ENCODE assay signal across 9 mouse cellular contexts in genomic region chr19:53394552-53394951, GRCm38 (mm10). TPM values are rescaled to one million over a fixed set of nuclear protein-coding genes. Genes with fewer than 3 reads are reported as not detected.
A peak's percentile ranks its signal among the peaks of the same experiment; 100 is the strongest.
DNase-seq lines count a peak whose midpoint lies in the region; ATAC-seq lines count a peak whose summit lies in the region.
"Had no signal": no experiment of that assay in that cellular context is flagged by ENCODE, and none has a peak within 500 bp of the region (broad histone marks: within the 10 kb centered on the region; RNA-seq: fewer than 3 reads in every experiment).

No protein-coding gene starts in this region.

- WGBS in forebrain, embryonic 14.5 days, result 15% methylated on average over 7 of the region's 7 CpGs
- WGBS in forebrain, embryonic 13.5 days, result 19% methylated on average over 7 of the region's 7 CpGs
- 19% methylated on average over 7 of the region's 7 CpGs for WGBS in midbrain, embryonic 16.5 days
- WGBS in midbrain, embryonic 10.5 days, result 21% methylated on average over 7 of the region's 7 CpGs

- no peak for ATAC-seq in forebrain, embryonic 14.5 days
- ATAC-seq in forebrain, embryonic 13.5 days, result no peak
- ATAC-seq in midbrain, embryonic 16.5 days, result no peak

- no peaks in the 10 kb centered on the region for H3K9me3 ChIP-seq in forebrain, embryonic 14.5 days (replicated peaks; ENCODE audit: control insufficient read depth, low read length)
- no peaks in the 10 kb centered on the region for H3K9me3 ChIP-seq in forebrain, embryonic 13.5 days (replicated peaks)
- H3K9me3 ChIP-seq in midbrain, embryonic 16.5 days (replicated peaks; ENCODE audit: control insufficient read depth, low read length, poor library complexity, severe bottlenecking), result no peaks in the 10 kb centered on the region
- no peaks in the 10 kb centered on the region for H3K9me3 ChIP-seq in midbrain, embryonic 10.5 days (replicated peaks)

- DNase-seq in forebrain, embryonic 14.5 days (ENCODE audit: low spot score), result peak; percentile 82
- no peak for DNase-seq in midbrain, embryonic 10.5 days (ENCODE audit: low spot score)
- DNase-seq in cerebellum, postnatal 14 days, result peak; percentile 76 to 79
- DNase-seq in induced T-regulatory cell, adult 2 months (ENCODE audit: low read depth), result peak; percentile 90
- peak; percentile 89 for DNase-seq in retina, embryonic 14.5 days (ENCODE audit: low spot score)
- DNase-seq in urinary bladder, adult 2 months (ENCODE audit: low spot score), result no peak

- H3K27me3 ChIP-seq in forebrain, embryonic 14.5 days (replicated peaks; ENCODE audit: control insufficient read depth, insufficient read depth, low read length), result no peaks in the 10 kb centered on the region
- no peaks in the 10 kb centered on the region for H3K27me3 ChIP-seq in forebrain, embryonic 13.5 days
- H3K27me3 ChIP-seq in midbrain, embryonic 16.5 days (ENCODE audit: control insufficient read depth, insufficient read depth, low read depth, low read length), result no peaks in the 10 kb centered on the region
- H3K27me3 ChIP-seq in midbrain, embryonic 10.5 days (ENCODE audit: low read depth, poor library complexity, severe bottlenecking), result no peaks in the 10 kb centered on the region

- H3K36me3 ChIP-seq in forebrain, embryonic 14.5 days (ENCODE audit: control insufficient read depth, insufficient read depth, low read length), result no peaks in the 10 kb centered on the region
- no peaks in the 10 kb centered on the region for H3K36me3 ChIP-seq in forebrain, embryonic 13.5 days (ENCODE audit: poor library complexity, severe bottlenecking)
- no peaks in the 10 kb centered on the region for H3K36me3 ChIP-seq in midbrain, embryonic 16.5 days (ENCODE audit: control insufficient read depth, insufficient read depth, low read length)
- H3K36me3 ChIP-seq in midbrain, embryonic 10.5 days, result no peaks in the 10 kb centered on the region

- H3K27ac ChIP-seq in forebrain, embryonic 14.5 days (ENCODE audit: low read depth, low read length), result no peak overlapping the region
- H3K27ac ChIP-seq in forebrain, embryonic 13.5 days, result no peak overlapping the region
- H3K27ac ChIP-seq in midbrain, embryonic 16.5 days (ENCODE audit: low read length), result no peak overlapping the region
- H3K27ac ChIP-seq in midbrain, embryonic 10.5 days (replicated peaks), result no peak overlapping the region

- no peak overlapping the region for H3K4me2 ChIP-seq in forebrain, embryonic 14.5 days (ENCODE audit: low read length)
- H3K4me2 ChIP-seq in forebrain, embryonic 13.5 days, result no peak overlapping the region
- 0 out of 2 replicates have a peak overlapping the region, but pooled peaks have one; percentile 23 for H3K4me2 ChIP-seq in midbrain, embryonic 16.5 days (ENCODE audit: low read length)

- no peak overlapping the region for H3K9ac ChIP-seq in forebrain, embryonic 14.5 days (ENCODE audit: low read length)
- H3K9ac ChIP-seq in forebrain, embryonic 13.5 days, result no peak overlapping the region
- no peak overlapping the region for H3K9ac ChIP-seq in midbrain, embryonic 16.5 days (ENCODE audit: low read depth, low read length)

- H3K4me1 ChIP-seq in forebrain, embryonic 14.5 days (ENCODE audit: control insufficient read depth, insufficient read depth, low read length), result peaks cover 6% of the 10 kb centered on the region
- peaks cover 17% of the 10 kb centered on the region for H3K4me1 ChIP-seq in forebrain, embryonic 13.5 days
- peaks cover 10% of the 10 kb centered on the region for H3K4me1 ChIP-seq in midbrain, embryonic 16.5 days (ENCODE audit: control insufficient read depth, insufficient read depth, low read length)
- peaks cover 21% of the 10 kb centered on the region for H3K4me1 ChIP-seq in midbrain, embryonic 10.5 days

- no peak overlapping the region for H3K4me3 ChIP-seq in forebrain, embryonic 14.5 days (ENCODE audit: low read depth, low read length)
- H3K4me3 ChIP-seq in forebrain, embryonic 13.5 days, result no peak overlapping the region
- no peak overlapping the region for H3K4me3 ChIP-seq in midbrain, embryonic 16.5 days (ENCODE audit: low read depth, low read length)
- no peak overlapping the region for H3K4me3 ChIP-seq in midbrain, embryonic 10.5 days

RNA-seq across cellular contexts. Expression of gene Smndc1, which starts 4.2 kb away (rescaled TPM):
- polyA plus RNA-seq in forebrain, embryonic 14.5 days (2014; fragmentation: Nextera tagmentation; extraction: Ambion mirVana), result 41.5 and 44.5 TPM in 2 replicates
- 48.7 and 50.9 TPM in 2 replicates for polyA plus RNA-seq in forebrain, embryonic 13.5 days (2015; fragmentation: Nextera tagmentation; extraction: Ambion mirVana)
- 31.2 and 32.2 TPM in 2 replicates for polyA plus RNA-seq in midbrain, embryonic 16.5 days (2015; fragmentation: Nextera tagmentation; extraction: Ambion mirVana)
- polyA plus RNA-seq in midbrain, embryonic 10.5 days (2016; fragmentation: Nextera tagmentation; extraction: Ambion mirVana), result 44.4 and 45.0 TPM in 2 replicates
- 26.1 and 28.5 TPM in 2 replicates for polyA plus RNA-seq in urinary bladder, adult 2 months (2012; rRNA removed)

RNA-seq across cellular contexts. Expression of gene Gm10197, which starts 23.0 kb away (rescaled TPM):
- polyA plus RNA-seq in forebrain, embryonic 14.5 days (2014; fragmentation: Nextera tagmentation; extraction: Ambion mirVana), result 7.2 TPM in 1 of 2 replicates, not detected in the other
- polyA plus RNA-seq in forebrain, embryonic 13.5 days (2015; fragmentation: Nextera tagmentation; extraction: Ambion mirVana), result not detected in 2 replicates
- not detected in 2 replicates for polyA plus RNA-seq in midbrain, embryonic 16.5 days (2015; fragmentation: Nextera tagmentation; extraction: Ambion mirVana)
- polyA plus RNA-seq in midbrain, embryonic 10.5 days (2016; fragmentation: Nextera tagmentation; extraction: Ambion mirVana), result 2.1 and 4.3 TPM in 2 replicates
- not detected in 2 replicates for polyA plus RNA-seq in urinary bladder, adult 2 months (2012; rRNA removed)
- polyA plus RNA-seq: testis, adult 2 months had no signal

Comparison
In these comparisons a context has a peak if more than half of its experiments do, and no peak if none do; other contexts are left out.
1. DNase-seq: peak in forebrain, embryonic 14.5 days (single experiment), cerebellum, postnatal 14 days (2 of 2), induced T-regulatory cell, adult 2 months (single experiment) and retina, embryonic 14.5 days (single experiment); none in midbrain, embryonic 10.5 days (single experiment) and urinary bladder, adult 2 months (single experiment).